Mouse (Mus musculus) small intestine, adult 2 months (tissue): ENCODE measurements around the gene Olfr1197. TPM values are rescaled to one million over a fixed set of nuclear protein-coding genes. Genes with fewer than 3 reads are reported as not detected.

Source experiments
- H3K27ac ChIP-seq: fragments of 200-500 bp; 2 replicates; pipeline ENCODE4 v1.5.1; 2012; ENCODE audit warnings: low read depth, low read length, control low read depth, inconsistent platforms; ENCODE audit not compliant: insufficient read depth
- H3K27me3 ChIP-seq: fragments of 200-500 bp; 2 replicates; pipeline ENCODE4 v1.6.1; 2012; ENCODE audit warnings: mild to moderate bottlenecking, moderate library complexity, low read length, inconsistent platforms; ENCODE audit not compliant: control insufficient read depth, insufficient read depth
- H3K36me3 ChIP-seq: fragments of 200-500 bp; 2 replicates; pipeline ENCODE4 v1.6.1; 2012; ENCODE audit warnings: mild to moderate bottlenecking, low read length, control low read depth, inconsistent platforms; ENCODE audit not compliant: control insufficient read depth, insufficient read depth
- H3K4me1 ChIP-seq: fragments of 200-500 bp; 2 replicates; pipeline ENCODE4 v1.6.1; 2012; ENCODE audit warnings: low read length, inconsistent platforms, mixed read lengths; ENCODE audit not compliant: control insufficient read depth, insufficient read depth, insufficient read length
- H3K4me3 ChIP-seq: fragments of 200-500 bp; 2 replicates; pipeline ENCODE4 v1.5.1; 2012; ENCODE audit warnings: low read depth, mild to moderate bottlenecking, control low read depth, inconsistent platforms, low read length, moderate library complexity
- CTCF ChIP-seq: fragments of 200-500 bp; IDR thresholded peaks from 2 replicates; pipeline ENCODE4 v1.5.1; 2012; ENCODE audit warnings: low read depth, mild to moderate bottlenecking, control low read depth, inconsistent platforms, low read length, moderate library complexity, mixed read lengths; ENCODE audit not compliant: insufficient replicate concordance, insufficient read length; ENCODE audit errors: extremely low read depth
- POLR2A ChIP-seq: fragments of 200-500 bp; IDR thresholded peaks from 2 replicates; pipeline ENCODE4 v1.6.1; 2012; ENCODE audit warnings: low read depth, mild to moderate bottlenecking, control low read depth, inconsistent platforms, low read length, moderate library complexity
- WGBS: fragments of 180-500 bp; shearing (Covaris S2); methylation state at CpG from one replicate; pipeline ENCODE4 v1.1.7; 2018; 5-methylcytosine and 5-hydroxymethylcytosine counted together
- polyA plus RNA-seq: library from polyadenylated mRNA; depleted of rRNA; stranded (reverse); fragments of >200 nt; gene quantifications from 2 replicates; pipeline ENCODE4 v1.2.3, GENCODE M21; 2012; rRNA removed

The Olfr1197 gene
- polyA plus RNA-seq: not detected in 2 replicates

- WGBS: 65% methylated on average over 1 of the region's 1 CpGs
- Histone ChIP-seq H3K27ac (no peak within 1 kb of the TSS), H3K36me3 (no peaks in the 10 kb centered on the region), H3K4me3 (no peak within 1 kb of the TSS), H3K4me1 (no peaks in the 10 kb centered on the region), H3K27me3 (no peaks in the 10 kb centered on the region)
- TF ChIP-seq CTCF (no peak), POLR2A (no peak)
These were observed at the start of gene Olfr1197 for GRCm38 (mm10) chr2:88732266-88732665. Olfr1197 (minus strand) TSS chr2:88732366.

GRCm38 (mm10) chr2:88770388-88770787 is 38.2 kb upstream of the Olfr1197 start, which contains the start of gene Olfr1200:
Olfr1200 (minus strand) TSS chr2:88770488.
- WGBS: 69% methylated on average over 2 of the region's 2 CpGs
- no peak within 1 kb of the TSS for H3K4me3 ChIP-seq
- no peak within 1 kb of the TSS for H3K27ac ChIP-seq
- no peaks in the 10 kb centered on the region for H3K4me1 ChIP-seq
- no peak for TF ChIP-seq POLR2A
- TF ChIP-seq CTCF: no peak
- no peaks in the 10 kb centered on the region for H3K27me3 ChIP-seq
- H3K36me3 ChIP-seq: no peaks in the 10 kb centered on the region

GRCm38 (mm10) chr2:88760369-88760768 is 28.2 kb upstream of the Olfr1197 start, which contains the start of gene Olfr1199:
Olfr1199 (minus strand) TSS chr2:88760469.
- H3K36me3 ChIP-seq: no peaks in the 10 kb centered on the region
- no peak within 1 kb of the TSS for H3K27ac ChIP-seq
- WGBS: 80% methylated on average over 2 of the region's 2 CpGs
- no peaks in the 10 kb centered on the region for H3K4me1 ChIP-seq
- H3K27me3 ChIP-seq: no peaks in the 10 kb centered on the region
- TF ChIP-seq POLR2A (no peak), CTCF (no peak)
- no peak within 1 kb of the TSS for H3K4me3 ChIP-seq

- Histone ChIP-seq H3K27ac (no peak within 1 kb of the TSS), H3K36me3 (no peaks in the 10 kb centered on the region), H3K27me3 (no peaks in the 10 kb centered on the region), H3K4me1 (no peaks in the 10 kb centered on the region), H3K4me3 (no peak within 1 kb of the TSS)
- TF ChIP-seq CTCF: no peak
- TF ChIP-seq POLR2A: no peak
- 90% methylated on average over 2 of the region's 2 CpGs for WGBS
These were observed 19.1 kb upstream of the Olfr1197 start, which contains the start of gene Olfr1198 for GRCm38 (mm10) chr2:88751270-88751669. Olfr1198 (minus strand) TSS chr2:88751370.

- no peaks in the 10 kb centered on the region for H3K36me3 ChIP-seq
- WGBS: 63% methylated on average over 3 of the region's 3 CpGs
- TF ChIP-seq CTCF: no peak
- no peak for TF ChIP-seq POLR2A
- no peak overlapping the region for H3K27ac ChIP-seq
- no peak overlapping the region for H3K4me3 ChIP-seq
- no peaks in the 10 kb centered on the region for H3K4me1 ChIP-seq
- no peaks in the 10 kb centered on the region for H3K27me3 ChIP-seq
These were observed 11.2 kb upstream of the Olfr1197 start for GRCm38 (mm10) chr2:88743379-88743778.

GRCm38 (mm10) chr2:88704497-88704896 is 27.7 kb downstream of the Olfr1197 start, which contains the start of gene Olfr1196:
Olfr1196 (minus strand) TSS chr2:88704597.
- H3K4me1 ChIP-seq: no peaks in the 10 kb centered on the region
- H3K27ac ChIP-seq: no peak within 1 kb of the TSS
- TF ChIP-seq POLR2A (no peak), CTCF (no peak)
- no peak within 1 kb of the TSS for H3K4me3 ChIP-seq
- 81% methylated on average over 2 of the region's 2 CpGs for WGBS
- H3K27me3 ChIP-seq: no peaks in the 10 kb centered on the region
- H3K36me3 ChIP-seq: no peaks in the 10 kb centered on the region

- Histone ChIP-seq H3K4me1 (no peaks in the 10 kb centered on the region), H3K4me3 (no peak within 1 kb of the TSS), H3K27me3 (no peaks in the 10 kb centered on the region), H3K27ac (no peak within 1 kb of the TSS), H3K36me3 (no peaks in the 10 kb centered on the region)
- TF ChIP-seq CTCF: no peak
- no peak for TF ChIP-seq POLR2A
These were observed 43.1 kb downstream of the Olfr1197 start, which contains the start of gene Olfr1195 for GRCm38 (mm10) chr2:88689087-88689486. Olfr1195 (minus strand) TSS chr2:88689187.

Other genes with a start within 250 kb of the Olfr1197 start
- not detected in 2 replicates for gene Olfr1184, start 248.8 kb downstream of the Olfr1197 start, polyA plus RNA-seq
- gene Olfr1185-ps1, start 239.0 kb downstream of the Olfr1197 start, polyA plus RNA-seq: not detected in 2 replicates
- gene Olfr1186, start 213.8 kb downstream of the Olfr1197 start, polyA plus RNA-seq: not detected in 2 replicates
- not detected in 2 replicates for gene Olfr1188, start 175.4 kb downstream of the Olfr1197 start, polyA plus RNA-seq
- gene Olfr1189, start 145.9 kb downstream of the Olfr1197 start, polyA plus RNA-seq: not detected in 2 replicates
- gene Olfr1191-ps1, start 91.8 kb downstream of the Olfr1197 start, polyA plus RNA-seq: not detected in 2 replicates
- not detected in 2 replicates for gene Olfr1192-ps1, start 83.9 kb downstream of the Olfr1197 start, polyA plus RNA-seq
- gene Olfr1193, start 56.7 kb downstream of the Olfr1197 start, polyA plus RNA-seq: not detected in 2 replicates
- not detected in 2 replicates for gene Olfr1195, start 43.2 kb downstream of the Olfr1197 start, polyA plus RNA-seq
- not detected in 2 replicates for gene Olfr1196, start 27.8 kb downstream of the Olfr1197 start, polyA plus RNA-seq
- not detected in 2 replicates for gene Olfr1198, start 19.0 kb upstream of the Olfr1197 start, polyA plus RNA-seq
- gene Olfr1199, start 28.1 kb upstream of the Olfr1197 start, polyA plus RNA-seq: not detected in 2 replicates
- gene Olfr1200, start 38.1 kb upstream of the Olfr1197 start, polyA plus RNA-seq: not detected in 2 replicates
- gene Olfr1201, start 60.7 kb upstream of the Olfr1197 start, polyA plus RNA-seq: not detected in 2 replicates
- not detected in 2 replicates for gene Olfr1202, start 82.1 kb upstream of the Olfr1197 start, polyA plus RNA-seq
- gene Olfr1205, start 97.4 kb upstream of the Olfr1197 start, polyA plus RNA-seq: not detected in 2 replicates
- not detected in 2 replicates for gene Olfr1204, start 116.9 kb upstream of the Olfr1197 start, polyA plus RNA-seq
- not detected in 2 replicates for gene Olfr1206, start 130.9 kb upstream of the Olfr1197 start, polyA plus RNA-seq
- gene Olfr1208, start 169.9 kb upstream of the Olfr1197 start, polyA plus RNA-seq: not detected in 2 replicates
- not detected in 2 replicates for gene Olfr1209, start 182.8 kb upstream of the Olfr1197 start, polyA plus RNA-seq
- gene Olfr1211, start 205.7 kb upstream of the Olfr1197 start, polyA plus RNA-seq: not detected in 2 replicates
- not detected in 2 replicates for gene Olfr1212, start 221.6 kb upstream of the Olfr1197 start, polyA plus RNA-seq
- not detected in 2 replicates for gene Gm13762, start 247.9 kb upstream of the Olfr1197 start, polyA plus RNA-seq